Mouse (Mus musculus): ENCODE data around the gene Gm38119.

Gm38119 gene

DNA sequence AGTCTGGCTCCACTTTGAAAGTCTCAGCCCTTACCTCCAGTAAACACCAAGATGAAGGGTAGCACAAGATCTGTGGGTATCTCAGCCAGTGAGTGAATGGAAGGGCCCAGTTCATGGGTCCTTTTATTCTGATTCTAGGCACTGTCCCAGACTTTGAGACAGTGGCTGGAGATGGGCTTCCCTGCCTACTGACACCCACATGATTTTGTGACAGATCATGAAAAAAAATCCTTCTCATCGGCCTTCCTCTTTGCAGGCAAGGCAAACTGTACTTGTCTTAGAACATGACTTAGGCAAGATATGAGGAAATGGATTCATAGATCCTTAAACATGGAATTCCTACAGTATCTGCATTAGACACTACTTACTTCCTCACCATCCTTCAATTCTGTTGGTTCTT is at the start of gene Gm38119:
Gene Gm38119 (minus strand): TSS at position 101 of the 400 bp plus-strand sequence.
- DNase-seq, result no peak

GRCm38 (mm10) chr3:92778799-92779198 is 39.9 kb upstream of the Gm38119 start, which contains the start of gene Lce1i:
TSS of gene Lce1i (minus strand) at chr3:92778899.
- no peak for DNase-seq

- no peak for DNase-seq
Observed at GRCm38 (mm10) chr3:92771573-92771972, 32.7 kb upstream of the Gm38119 start.

DNA sequence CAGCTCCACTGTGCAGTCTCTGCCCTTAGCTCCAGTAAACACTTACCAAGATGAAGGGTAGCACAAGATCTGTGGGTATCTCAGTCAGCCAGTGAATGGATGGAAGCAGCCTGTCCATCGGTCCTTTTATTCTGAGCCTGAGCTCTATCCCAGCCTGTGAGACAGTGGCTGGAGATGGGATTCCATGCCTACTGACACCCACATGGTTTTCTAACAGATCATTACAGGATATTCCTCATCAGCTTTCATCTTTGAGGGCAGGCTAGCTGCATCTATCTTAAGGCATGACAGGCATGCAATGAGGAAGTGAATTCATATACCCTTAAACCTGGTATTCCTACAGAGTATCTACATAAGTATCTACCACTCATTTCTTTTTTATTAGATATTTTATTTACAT is 26.1 kb upstream of the Gm38119 start, which contains the start of gene Lce1h:
Gene Lce1h (minus strand): TSS at position 101 of the 400 bp plus-strand sequence.
- DNase-seq, result no peak

- no peak for DNase-seq
Observed at GRCm38 (mm10) chr3:92753197-92753596, 14.3 kb upstream of the Gm38119 start.

DNA sequence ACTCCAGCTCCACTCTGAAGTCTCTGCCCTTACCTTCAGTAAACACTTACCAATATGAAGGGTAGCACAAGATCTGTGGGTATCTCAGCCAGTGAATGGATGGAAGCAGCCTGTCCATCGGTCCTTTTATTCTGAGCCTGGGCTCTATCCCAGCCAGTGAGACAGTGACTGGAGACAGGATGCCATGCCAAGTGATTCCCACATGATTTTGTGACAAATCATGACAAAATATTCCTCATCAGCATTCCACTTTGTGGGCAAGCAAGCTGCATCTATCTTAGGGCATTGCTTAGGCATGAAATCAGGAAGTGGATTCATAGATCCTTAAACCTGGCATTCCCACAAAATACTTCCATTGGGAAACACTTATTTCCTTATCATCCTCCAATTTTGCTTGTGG is 13.3 kb upstream of the Gm38119 start, which contains the start of gene Lce1g:
Gene Lce1g (minus strand): TSS at position 101 of the 400 bp plus-strand sequence.
- DNase-seq, result no peak

DNA sequence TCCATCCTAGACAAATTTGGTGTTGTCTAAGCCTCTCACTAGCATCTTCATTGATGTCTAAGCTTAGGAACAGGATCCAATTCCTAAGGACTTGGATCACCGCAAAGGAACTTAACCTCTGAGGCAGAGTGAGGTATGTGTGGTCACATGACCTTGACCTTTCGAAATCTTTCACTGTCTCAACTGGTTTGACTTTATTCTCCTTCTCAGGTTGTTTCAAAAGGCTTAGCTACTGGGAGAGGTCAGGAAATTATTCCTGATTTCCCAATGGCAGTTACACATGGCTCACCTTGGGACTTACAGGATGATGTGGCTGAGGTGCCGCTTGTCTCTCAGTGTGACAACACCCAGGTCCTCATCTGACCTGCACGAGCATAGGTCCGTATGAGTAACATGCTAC is 16.3 kb downstream of the Gm38119 start:
- no peak for DNase-seq

DNA sequence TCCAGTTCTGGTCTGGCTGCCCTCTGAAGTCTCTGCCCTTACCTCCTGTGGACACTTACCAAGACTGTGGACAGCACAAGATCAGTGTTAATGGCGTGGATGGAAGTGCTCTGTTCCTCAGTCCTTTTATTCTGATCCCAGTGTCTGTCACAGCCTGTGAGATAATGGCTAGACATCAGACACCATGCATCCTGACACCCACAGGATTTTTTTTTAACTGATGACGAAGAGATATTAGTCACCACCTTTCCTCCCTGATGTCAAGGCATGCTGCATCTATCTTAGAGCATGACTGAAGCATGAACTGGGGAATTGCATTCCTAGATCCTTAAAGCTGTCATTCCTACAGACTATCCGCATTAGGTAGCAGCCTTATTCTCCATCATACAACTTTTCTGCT is 18.6 kb downstream of the Gm38119 start, which contains the start of gene Lce1f:
Gene Lce1f (minus strand): TSS at position 101 of the 400 bp plus-strand sequence.
- no peak for DNase-seq

- no peak for DNase-seq
Observed at GRCm38 (mm10) chr3:92715122-92715521, 23.8 kb downstream of the Gm38119 start.

GRCm38 (mm10) chr3:92708974-92709373 is 29.9 kb downstream of the Gm38119 start, which contains the start of gene Lce1e:
TSS of gene Lce1e (minus strand) at chr3:92709074.
- DNase-seq, result no peak

DNA sequence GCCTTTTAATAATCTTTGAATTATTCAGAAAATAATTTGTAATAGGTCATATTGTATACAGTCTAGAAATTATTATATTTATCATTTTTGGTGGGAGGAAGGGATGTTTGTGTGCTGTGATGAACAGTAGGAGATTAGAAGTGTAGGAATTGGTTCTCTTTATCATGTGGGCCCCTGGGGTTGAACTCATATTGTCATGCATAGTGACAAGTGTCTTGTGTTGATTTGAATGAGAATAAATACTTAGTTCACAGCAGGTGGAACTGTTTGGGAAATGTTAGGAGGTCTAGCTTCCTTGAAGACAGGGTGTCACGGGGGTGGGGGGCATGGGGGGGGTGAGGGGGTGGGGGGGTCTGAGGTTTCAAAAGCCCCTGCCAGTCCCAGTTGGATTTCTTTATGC is 44.3 kb downstream of the Gm38119 start:
- no peak for DNase-seq

DNA sequence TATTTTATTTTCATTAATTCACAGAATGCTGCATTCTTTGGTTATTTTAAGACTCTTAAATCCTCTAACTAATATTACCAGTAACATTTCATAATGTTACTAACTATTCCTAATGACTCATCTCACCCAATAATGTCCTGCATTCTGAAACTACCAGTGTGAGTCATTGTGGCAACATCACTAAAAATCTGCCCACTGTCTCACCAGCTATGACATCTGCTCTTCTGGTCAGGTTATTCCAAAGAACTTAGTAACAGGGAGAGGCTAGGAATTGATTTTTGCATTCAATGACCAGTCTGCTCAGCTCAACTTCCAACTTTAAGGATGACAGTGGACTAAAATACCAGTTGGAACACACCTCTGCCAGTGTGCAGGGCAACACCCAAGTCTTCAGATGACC is 47.2 kb downstream of the Gm38119 start:
- no peak for DNase-seq

GRCm38 (mm10) chr3:92689154-92689553 is 49.7 kb downstream of the Gm38119 start:
- peak; percentile 32 for DNase-seq

All from thymus, postnatal 14 days (tissue).